Mouse (Mus musculus) heart, postnatal 36 days (tissue): ENCODE results near the gene Ubtd2. TPM values are rescaled to one million over a fixed set of nuclear protein-coding genes. Genes with fewer than 3 reads are reported as not detected.

Experiments used
- DNase-seq, 2 experiments: peaks; one replicate each; pipeline ENCODE4 v3.0.0; 2021 to 2022
- intact Hi-C: fragments of 180-260 bp; cut with DNase I; formaldehyde crosslinking; loops from one replicate; pipeline ENCODE4 v1.15.1; 2025
- total RNA-seq, 2 experiments: library from RNA; stranded (reverse); gene quantifications; 2 replicates each; pipeline ENCODE4 v1.2.3; 2021

The Ubtd2 gene
- total RNA-seq, 2 experiments from 2014 or later = 4.7 to 7.0 TPM

- intact Hi-C loops = loop anchor here (2.0 kb wide), 1 partner anchor 27 kb away; no protein-coding TSS in a partner anchor
- no peak for DNase-seq
Observed at GRCm38 (mm10) chr11:32539717-32540116, 84.5 kb downstream of the Ubtd2 start.

- intact Hi-C loops = no loop called here
- DNase-seq = no peak
Observed at GRCm38 (mm10) chr11:32540463-32540862, 85.3 kb downstream of the Ubtd2 start.

- intact Hi-C loops = no loop called here
- no peak for DNase-seq
Observed at GRCm38 (mm10) chr11:32542181-32542580, 87.0 kb downstream of the Ubtd2 start.

GRCm38 (mm10) chr11:32542687-32543411 lies 87.7 kb downstream of the Ubtd2 start:
- intact Hi-C loops = no loop called here
- DNase-seq = peak in 1 of 2 experiments; percentile 28

- no peak for DNase-seq
- intact Hi-C loops = no loop called here
Observed at GRCm38 (mm10) chr11:32544041-32544440, 88.9 kb downstream of the Ubtd2 start.

- DNase-seq = no peak
- intact Hi-C loops = no loop called here
Observed at GRCm38 (mm10) chr11:32544497-32544896, 89.3 kb downstream of the Ubtd2 start.

GRCm38 (mm10) chr11:32545605-32546004 lies 90.4 kb downstream of the Ubtd2 start:
- no peak for DNase-seq
- intact Hi-C loops = no loop called here

GRCm38 (mm10) chr11:32546483-32546882 lies 91.3 kb downstream of the Ubtd2 start:
- peak; percentile 49 to 57 for DNase-seq
- intact Hi-C loops = no loop called here

GRCm38 (mm10) chr11:32547391-32547947 lies 92.3 kb downstream of the Ubtd2 start:
- DNase-seq = no peak
- intact Hi-C loops = no loop called here

GRCm38 (mm10) chr11:32548240-32548639 lies 93.1 kb downstream of the Ubtd2 start:
- intact Hi-C loops = loop anchor here (2.0 kb wide), 1 partner anchor 13 kb away; no protein-coding TSS in a partner anchor
- peak in 1 of 2 experiments; percentile 37 for DNase-seq

GRCm38 (mm10) chr11:32549236-32549635 lies 94.1 kb downstream of the Ubtd2 start:
- intact Hi-C loops = loop anchor here (2.0 kb wide), 1 partner anchor 14 kb away; no protein-coding TSS in a partner anchor
- no peak for DNase-seq

GRCm38 (mm10) chr11:32550102-32550501 lies 94.9 kb downstream of the Ubtd2 start:
- DNase-seq = peak in 1 of 2 experiments; percentile 47
- intact Hi-C loops = no loop called here

- intact Hi-C loops = no loop called here
Observed at GRCm38 (mm10) chr11:32551056-32551455, 95.9 kb downstream of the Ubtd2 start.

GRCm38 (mm10) chr11:32551579-32552297 lies 96.6 kb downstream of the Ubtd2 start:
- intact Hi-C loops = no loop called here
- DNase-seq = peak in 1 of 2 experiments; percentile 53

More at GRCm38 (mm10) chr11:32551056-32551455, 95.9 kb downstream of the Ubtd2 start:
- DNase-seq = no peak

- intact Hi-C loops = no loop called here
- DNase-seq = peak in 1 of 2 experiments; percentile 37
Observed at GRCm38 (mm10) chr11:32552401-32553090, 97.4 kb downstream of the Ubtd2 start.

GRCm38 (mm10) chr11:32553311-32554140 lies 98.4 kb downstream of the Ubtd2 start:
- intact Hi-C loops = no loop called here
- peak in 1 of 2 experiments; percentile 32 for DNase-seq

GRCm38 (mm10) chr11:32554141-32555091 lies 99.2 kb downstream of the Ubtd2 start:
- DNase-seq = peak in 1 of 2 experiments; percentile 32
- intact Hi-C loops = loop anchor here (5.0 kb wide), 1 partner anchor 608 kb away; the partner anchor contains the start of gene Npm1

GRCm38 (mm10) chr11:32555103-32555689 lies 100.0 kb downstream of the Ubtd2 start:
- DNase-seq = no peak
- intact Hi-C loops = loop anchor here (5.0 kb wide), 1 partner anchor 607 kb away; the partner anchor contains the start of gene Npm1
